In genomic region chr9:119656111-119656510, GRCm38 (mm10) we compare ENCODE assay signal across 11 mouse cellular contexts.
DNase-seq lines count a peak whose midpoint lies in the region; ATAC-seq and TF ChIP-seq lines count a peak whose summit lies in the region.
"Had no signal": no experiment of that assay in that cellular context is flagged by ENCODE, and none has a peak within 500 bp of the region (broad histone marks: within the 10 kb centered on the region; RNA-seq: fewer than 3 reads in every experiment).

No protein-coding gene starts in this region.

- no peak for TF ChIP-seq EP300 in heart, adult 2 months (IDR thresholded peaks at IDR 0.05; ENCODE audit: insufficient read depth, low read depth, low read length)

- no peak for TF ChIP-seq POLR2A in heart, adult 2 months (IDR thresholded peaks at IDR 0.05; ENCODE audit: insufficient read depth, low read depth, low read length)

- TF ChIP-seq CTCF in heart, adult 2 months (IDR thresholded peaks at IDR 0.05): no peak
- no peak for TF ChIP-seq CTCF in gastrocnemius, adult 2 months (IDR thresholded peaks at IDR 0.05)

- no peak overlapping the region for H3K27ac ChIP-seq in heart, adult 2 months
- no peak overlapping the region for H3K27ac ChIP-seq in heart, embryonic 10.5 days
- H3K27ac ChIP-seq in gastrocnemius, adult 2 months: no peak overlapping the region
- no peak overlapping the region for H3K27ac ChIP-seq in liver, embryonic 11.5 days (ENCODE audit: low read depth, low read length)
- H3K27ac ChIP-seq: heart, embryonic 15.5 days; liver, embryonic 12.5 days had no signal

- H3K36me3 ChIP-seq in heart, adult 2 months (ENCODE audit: control insufficient read depth, insufficient read depth, low read length): no peaks in the 10 kb centered on the region
- H3K36me3 ChIP-seq in heart, embryonic 10.5 days: no peaks in the 10 kb centered on the region
- H3K36me3 ChIP-seq in liver, embryonic 11.5 days (ENCODE audit: control insufficient read depth, insufficient read depth, low read length): no peaks in the 10 kb centered on the region
- H3K36me3 ChIP-seq: heart, embryonic 15.5 days; liver, embryonic 12.5 days had no signal

- H3K4me3 ChIP-seq in heart, adult 2 months: no peak overlapping the region
- H3K4me3 ChIP-seq in heart, embryonic 10.5 days: no peak overlapping the region
- H3K4me3 ChIP-seq in gastrocnemius, adult 2 months: no peak overlapping the region
- H3K4me3 ChIP-seq in liver, embryonic 11.5 days (ENCODE audit: low read depth, low read length): no peak overlapping the region
- H3K4me3 ChIP-seq: heart, embryonic 15.5 days; liver, embryonic 12.5 days had no signal

- peak; percentile 26 to 38 for DNase-seq in heart, adult 2 months
- no peak for DNase-seq in heart, embryonic 10.5 days (ENCODE audit: low spot score)
- peak; percentile 11 for DNase-seq in right cerebral cortex, adult 18-20 months
- DNase-seq in right cerebral cortex, postnatal 14 days: no peak
- peak; percentile 62 for DNase-seq in gastrocnemius, adult 2 months
- peak; percentile 4 for DNase-seq in skeletal muscle tissue, adult 2 months (ENCODE audit: low read depth, low spot score)
- no peak for DNase-seq in liver, embryonic 11.5 days (ENCODE audit: low spot score)
- no peak for DNase-seq in testis, postnatal 14 days (ENCODE audit: low spot score)
- DNase-seq: kidney, postnatal 25 days had no signal

- H3K9me3 ChIP-seq in heart, embryonic 10.5 days: no peaks in the 10 kb centered on the region
- no peaks in the 10 kb centered on the region for H3K9me3 ChIP-seq in liver, embryonic 11.5 days (ENCODE audit: control insufficient read depth, low read length)
- H3K9me3 ChIP-seq: heart, embryonic 15.5 days; liver, embryonic 12.5 days had no signal

- H3K27me3 ChIP-seq in heart, adult 2 months (ENCODE audit: control insufficient read depth, insufficient read depth, low read length): no peaks in the 10 kb centered on the region
- H3K27me3 ChIP-seq in heart, embryonic 10.5 days (ENCODE audit: insufficient read depth, poor library complexity, severe bottlenecking): 0 out of 2 replicates have a peak, but pooled peaks cover 2% of the 10 kb centered on the region
- no peaks in the 10 kb centered on the region for H3K27me3 ChIP-seq in liver, embryonic 11.5 days (replicated peaks; ENCODE audit: control insufficient read depth, insufficient read depth, low read length)
- H3K27me3 ChIP-seq: heart, embryonic 15.5 days; liver, embryonic 12.5 days had no signal

- no peak for ATAC-seq in liver, embryonic 11.5 days (replicated peaks; ENCODE audit: low FRiP score)
- ATAC-seq: liver, embryonic 12.5 days had no signal

- no peak overlapping the region for H3K9ac ChIP-seq in heart, adult 2 months (ENCODE audit: low read depth, low read length)
- no peak overlapping the region for H3K9ac ChIP-seq in liver, embryonic 11.5 days (ENCODE audit: low read depth, low read length)
- H3K9ac ChIP-seq: heart, embryonic 15.5 days; liver, embryonic 12.5 days had no signal

- WGBS in heart, adult 2 months: 21% methylated on average over 6 of the region's 6 CpGs
- WGBS in heart, embryonic 10.5 days: 27% methylated on average over 6 of the region's 6 CpGs
- WGBS in liver, embryonic 11.5 days: 42% methylated on average over 6 of the region's 6 CpGs

- H3K4me2 ChIP-seq in liver, embryonic 11.5 days: no peak overlapping the region
- H3K4me2 ChIP-seq: heart, embryonic 15.5 days; liver, embryonic 12.5 days had no signal

- no peaks in the 10 kb centered on the region for H3K4me1 ChIP-seq in heart, adult 2 months (ENCODE audit: control insufficient read depth, insufficient read depth, low read length)
- peaks cover 16% of the 10 kb centered on the region for H3K4me1 ChIP-seq in heart, embryonic 10.5 days
- H3K4me1 ChIP-seq in liver, embryonic 11.5 days (replicated peaks; ENCODE audit: control insufficient read depth, insufficient read depth, low read length): no peaks in the 10 kb centered on the region
- H3K4me1 ChIP-seq: liver, embryonic 12.5 days had no signal

- intact Hi-C loops in heart, adult 2 months (cut with DNase I): no loop called here
- intact Hi-C loops in gastrocnemius, adult 2 months (cut with DNase I): no loop called here

- no peaks in the 10 kb centered on the region for H3K79me2 ChIP-seq in heart, adult 2 months (replicated peaks; ENCODE audit: control insufficient read depth, insufficient read depth, low read length)

Comparison
In these comparisons a context has a peak if more than half of its experiments do, and no peak if none do; other contexts are left out.
1. DNase-seq: peak in heart, adult 2 months (2 of 2), right cerebral cortex, adult 18-20 months (single experiment), gastrocnemius, adult 2 months (single experiment) and skeletal muscle tissue, adult 2 months (single experiment); none in heart, embryonic 10.5 days (single experiment), right cerebral cortex, postnatal 14 days (single experiment), liver, embryonic 11.5 days (single experiment) and testis, postnatal 14 days (single experiment).